Mouse (Mus musculus) intestine, embryonic 15.5 days (tissue): ENCODE measurements around the gene Wdr26. TPM values are rescaled to one million over a fixed set of nuclear protein-coding genes. Genes with fewer than 3 reads are reported as not detected.

ENCODE experiments used
- polyA plus RNA-seq: library from polyadenylated mRNA; unstranded; fragments of >200 nt; fragmentation: Nextera tagmentation; extraction: Ambion mirVana; gene quantifications from 2 replicates; pipeline ENCODE4 v1.2.1, GENCODE M21; 2015

The Wdr26 gene
- polyA plus RNA-seq, 1 experiment from 2014 or later = 33.0 TPM

Other genes with a start within 250 kb of the Wdr26 start
- 3.6 and 4.0 TPM in 2 replicates for gene Ephx1, start 191.1 kb downstream of the Wdr26 start, polyA plus RNA-seq
- gene 9130409I23Rik, start 160.8 kb downstream of the Wdr26 start, polyA plus RNA-seq = not detected in 2 replicates
- gene Nvl, start 67.8 kb downstream of the Wdr26 start, polyA plus RNA-seq = 23.4 and 24.4 TPM in 2 replicates
- gene Cnih4, start 67.3 kb downstream of the Wdr26 start, polyA plus RNA-seq = 134 and 147 TPM in 2 replicates
- gene Cnih3, start 140.6 kb upstream of the Wdr26 start, polyA plus RNA-seq = 0.20 and 0.29 TPM in 2 replicates